Mouse (Mus musculus): ENCODE results near the gene Ciao1.
"Not testable (repeated sequence)": the region's sequence is repeated elsewhere in the genome, so short reads cannot be mapped to it uniquely, and the experiment has no call there.

Gene Ciao1

DNA sequence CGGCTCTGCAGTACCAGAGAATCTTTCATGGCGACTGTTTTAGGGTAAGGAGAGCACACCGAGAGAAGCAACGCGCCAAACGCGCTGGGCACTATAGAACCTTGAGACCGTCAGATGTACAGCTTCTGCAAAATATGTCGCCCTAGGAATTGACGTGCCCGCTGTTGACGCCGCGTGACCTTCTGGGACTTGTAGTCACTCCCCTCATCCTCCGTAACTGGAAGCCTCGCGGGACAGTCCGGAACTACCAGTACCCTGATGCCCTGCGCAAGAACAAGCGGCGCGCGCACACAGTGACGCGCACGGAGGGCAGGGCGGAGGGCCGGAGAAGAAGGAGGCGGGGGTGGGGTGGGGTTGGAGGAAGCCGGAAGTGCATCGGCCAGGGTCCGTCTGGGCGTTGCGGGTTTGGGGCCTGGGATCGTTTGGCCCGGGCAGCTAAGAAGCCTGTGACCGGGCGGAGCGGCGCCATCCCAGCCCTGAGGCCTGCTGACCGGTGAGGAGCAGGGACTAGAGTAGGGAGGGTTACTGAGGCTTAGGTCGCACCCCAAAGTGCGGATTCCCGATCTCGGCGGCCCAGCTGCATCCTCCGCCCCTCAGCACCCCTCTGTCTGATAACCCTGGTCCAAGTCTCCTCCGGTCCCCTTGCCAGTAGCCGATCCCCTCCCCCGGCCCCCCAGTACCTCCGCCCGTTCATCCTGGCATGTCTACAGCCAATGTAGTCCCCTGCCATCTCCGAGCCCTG, at the start of gene Ciao1, which contains the start of gene Tmem127:
Gene Ciao1 (minus strand): TSS at position 225 of the 742 bp plus-strand sequence.
Gene Tmem127 (plus strand): TSS at position 317 of the 742 bp plus-strand sequence.
- in situ Hi-C loops (cut with MboI, MseI), result loop anchor here (5.0 kb wide), 1 partner anchor 580 kb away; no protein-coding TSS in a partner anchor

DNA sequence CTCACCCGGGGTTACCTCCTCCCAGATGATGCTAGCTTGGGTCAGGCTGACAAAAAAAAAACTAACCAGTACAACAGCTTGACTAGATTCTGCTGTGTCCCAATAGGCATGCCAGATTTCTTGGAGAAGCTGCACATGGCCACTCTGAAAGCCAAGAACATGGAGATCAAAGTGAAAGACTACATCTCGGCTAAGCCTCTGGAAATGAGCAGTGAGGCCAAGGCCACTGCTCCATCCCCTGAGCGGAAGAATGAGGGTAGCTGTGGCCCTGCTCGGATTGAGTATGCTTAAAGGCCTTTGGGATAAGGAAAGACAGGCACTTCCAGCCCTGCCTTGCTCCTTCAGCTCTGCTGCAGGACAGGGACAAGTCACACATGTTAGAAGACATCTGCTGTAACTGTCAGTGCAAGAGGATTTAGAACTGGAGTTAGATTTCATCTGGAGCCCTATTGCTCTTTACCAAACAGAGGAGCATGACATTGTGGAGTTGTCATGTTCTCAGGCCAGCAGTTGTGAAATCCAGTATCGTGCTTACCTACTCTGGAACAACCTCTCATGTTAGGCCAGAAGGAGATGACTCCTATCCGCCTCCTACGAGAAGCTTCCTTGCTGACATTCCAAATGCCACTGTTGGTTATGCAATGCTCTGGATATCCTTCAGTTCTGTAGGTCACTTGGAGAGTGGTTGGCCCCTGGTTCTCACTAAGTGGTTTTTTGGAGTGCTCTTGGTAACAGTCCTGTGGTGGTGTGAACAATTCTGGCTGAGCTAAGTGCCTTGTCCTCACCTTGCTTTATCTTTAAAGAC, 49.6 kb upstream of the Ciao1 start:
- in situ Hi-C loops (cut with MboI, MseI), result loop anchor here (5.0 kb wide), 1 partner anchor 140 kb away; no protein-coding TSS in a partner anchor

DNA sequence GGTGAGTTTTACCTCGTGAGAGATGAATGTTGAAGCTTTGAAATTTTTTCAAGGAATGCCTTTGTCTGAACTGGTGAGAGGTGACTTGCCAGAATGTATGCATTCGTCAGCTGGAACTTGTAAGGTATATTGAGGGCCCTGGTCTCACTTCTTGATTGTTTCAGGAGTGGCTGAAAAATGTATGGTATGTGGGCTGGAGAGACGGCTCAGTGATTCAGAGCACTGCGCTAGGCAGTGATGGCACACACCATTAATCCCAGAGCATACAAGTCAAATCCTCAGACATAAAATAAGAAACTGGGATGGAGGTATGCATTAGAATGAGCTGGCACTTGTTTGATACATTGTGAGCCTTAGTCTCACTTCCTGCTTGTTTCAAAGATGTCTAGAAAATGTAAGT, 44.6 kb upstream of the Ciao1 start:
- in situ Hi-C loops (cut with MboI, MseI), result loop anchor here (5.0 kb wide), 1 partner anchor 75 kb away; no protein-coding TSS in a partner anchor

DNA sequence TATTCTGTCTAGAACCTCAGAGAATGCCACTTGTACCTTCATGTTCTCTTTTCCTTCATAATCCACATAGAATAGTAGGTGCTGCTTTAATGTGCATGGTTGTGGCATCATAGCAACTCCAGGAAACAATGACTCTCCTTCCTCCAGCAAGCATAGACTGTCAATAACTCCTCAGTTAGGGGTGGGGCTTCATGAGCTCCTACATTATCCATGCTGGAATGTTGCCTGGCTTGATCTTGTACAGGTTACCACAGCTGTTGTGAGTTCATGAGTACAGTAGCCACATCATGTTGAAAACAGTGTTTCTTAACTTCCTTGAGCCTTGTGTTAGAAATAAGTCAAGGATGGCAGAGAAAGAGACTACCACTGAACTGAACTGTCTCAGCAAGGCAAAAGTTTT, 30.5 kb upstream of the Ciao1 start:
- in situ Hi-C loops (cut with MboI, MseI), result loop anchor here (5.0 kb wide), 1 partner anchor 36 kb away; no protein-coding TSS in a partner anchor

DNA sequence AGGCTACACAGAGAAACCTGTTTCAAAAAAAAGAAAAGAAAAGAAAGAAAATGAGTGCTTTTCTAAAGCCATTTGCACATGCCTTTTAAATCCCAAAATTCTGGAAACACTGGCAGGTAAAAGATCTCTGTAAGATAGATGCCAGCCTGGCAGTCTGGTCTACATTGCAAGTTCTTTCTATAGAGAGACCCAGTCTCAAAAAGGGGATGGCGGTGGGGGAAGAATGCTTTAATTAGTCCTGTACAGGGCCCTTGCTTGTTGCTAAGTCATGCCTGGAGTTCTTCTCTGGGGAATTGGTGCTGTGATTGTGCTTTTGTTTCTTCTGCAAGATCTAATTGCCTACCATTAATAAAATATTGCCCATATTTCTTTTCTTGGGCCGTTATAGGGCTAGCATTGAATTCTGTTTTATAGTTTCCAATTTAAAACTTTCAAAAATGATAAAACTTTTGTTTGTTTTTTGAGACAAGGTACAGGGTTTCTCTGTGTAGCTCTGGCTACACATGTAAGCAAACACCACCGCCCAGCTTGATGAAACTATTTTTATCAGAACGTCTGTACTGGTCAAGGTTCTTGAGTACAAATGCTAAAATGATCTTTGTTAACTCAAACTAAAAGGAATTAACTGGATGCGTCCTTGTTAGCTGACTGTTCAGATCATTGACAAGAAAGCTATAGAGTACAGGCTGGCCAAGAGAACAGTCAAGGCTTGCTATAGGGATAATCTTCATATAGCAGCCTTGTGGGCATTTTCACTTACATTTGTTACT, 28.1 kb upstream of the Ciao1 start:
- in situ Hi-C loops (cut with MboI, MseI), result loop anchor here (5.0 kb wide), 1 partner anchor 33 kb away; no protein-coding TSS in a partner anchor

DNA sequence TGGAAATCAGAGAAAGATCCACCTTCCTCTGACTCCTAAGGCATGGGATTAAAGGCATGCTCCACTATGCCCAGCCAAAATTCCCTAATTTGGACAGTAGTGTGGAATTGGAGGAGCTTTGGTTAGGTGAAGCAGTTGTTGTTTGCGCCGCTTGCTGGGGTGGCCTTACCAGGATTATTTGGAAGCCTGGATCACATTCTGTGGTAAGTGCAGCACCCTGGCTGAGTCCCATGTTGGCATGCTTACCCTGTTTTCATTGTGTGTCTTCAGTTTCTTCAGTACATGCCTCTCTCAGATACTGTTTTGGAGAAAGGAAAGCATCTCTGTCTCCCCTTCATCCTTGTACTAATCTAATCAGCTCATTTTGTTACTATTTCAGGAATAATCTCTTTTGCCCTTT, 27.0 kb upstream of the Ciao1 start:
- in situ Hi-C loops (cut with MboI, MseI), result no loop called here

DNA sequence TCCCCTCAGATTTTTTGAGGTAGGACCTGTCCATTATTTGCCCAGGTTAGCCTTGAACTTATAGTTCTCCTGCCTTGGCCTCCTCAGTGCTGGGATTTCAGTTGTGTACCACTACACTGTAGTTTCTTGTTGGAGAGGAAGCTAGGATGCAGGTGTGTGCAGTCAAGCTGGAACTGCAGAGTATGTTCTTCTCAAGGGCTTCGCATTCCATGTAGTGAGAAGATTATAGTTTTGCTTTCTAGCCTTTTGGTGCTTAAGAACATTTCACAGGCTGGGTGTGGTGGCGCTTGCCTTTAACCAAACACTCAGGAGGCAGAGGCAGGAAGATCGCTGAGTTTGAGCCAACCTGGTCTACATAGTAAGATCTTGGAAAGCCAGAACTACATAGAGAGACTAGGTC, 25.2 kb upstream of the Ciao1 start:
- in situ Hi-C loops (cut with MboI, MseI), result no loop called here

DNA sequence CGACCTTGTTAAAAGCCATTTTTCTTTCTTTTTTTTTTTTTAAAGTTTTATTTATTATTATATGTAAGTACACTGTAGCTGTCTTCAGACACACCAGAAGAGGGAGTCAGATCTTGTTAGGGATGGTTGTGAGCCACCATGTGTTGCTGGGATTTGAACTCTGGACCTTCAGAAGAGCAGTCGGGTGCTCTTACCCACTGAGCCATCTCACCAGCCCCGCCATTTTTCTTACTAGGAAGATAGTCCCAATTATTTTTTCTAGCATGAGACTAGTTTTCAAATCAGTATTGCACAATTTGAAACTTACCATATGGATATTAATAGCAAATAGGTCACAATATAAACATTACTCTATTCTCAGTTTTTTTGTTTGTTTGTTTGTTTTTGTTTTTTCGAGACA, 24.4 kb upstream of the Ciao1 start:
- in situ Hi-C loops (cut with MboI, MseI), result not testable (repeated sequence)

DNA sequence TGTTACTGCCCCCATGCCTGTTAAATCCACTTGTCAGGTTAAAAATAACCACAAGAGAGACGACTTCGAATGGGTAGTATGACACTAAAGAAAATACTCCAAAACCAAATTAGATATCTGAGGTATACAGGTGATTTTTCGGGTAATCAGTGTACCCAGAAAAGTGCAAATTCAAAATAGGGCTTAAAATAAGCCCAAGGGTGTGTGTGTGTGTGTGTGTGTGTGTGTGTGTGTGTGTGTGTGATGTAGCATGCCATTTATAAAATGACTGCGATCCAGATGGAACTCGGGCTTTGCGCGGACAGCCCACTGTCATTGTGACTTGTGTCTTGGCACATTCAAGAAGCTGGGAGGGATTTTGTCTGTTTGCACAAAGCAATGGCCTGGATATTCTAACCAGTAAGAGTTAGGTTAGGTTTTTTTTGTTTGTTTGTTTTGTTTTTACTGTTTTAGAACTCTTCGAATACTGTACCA, 23.5 kb upstream of the Ciao1 start:
- in situ Hi-C loops (cut with MboI, MseI), result no loop called here

DNA sequence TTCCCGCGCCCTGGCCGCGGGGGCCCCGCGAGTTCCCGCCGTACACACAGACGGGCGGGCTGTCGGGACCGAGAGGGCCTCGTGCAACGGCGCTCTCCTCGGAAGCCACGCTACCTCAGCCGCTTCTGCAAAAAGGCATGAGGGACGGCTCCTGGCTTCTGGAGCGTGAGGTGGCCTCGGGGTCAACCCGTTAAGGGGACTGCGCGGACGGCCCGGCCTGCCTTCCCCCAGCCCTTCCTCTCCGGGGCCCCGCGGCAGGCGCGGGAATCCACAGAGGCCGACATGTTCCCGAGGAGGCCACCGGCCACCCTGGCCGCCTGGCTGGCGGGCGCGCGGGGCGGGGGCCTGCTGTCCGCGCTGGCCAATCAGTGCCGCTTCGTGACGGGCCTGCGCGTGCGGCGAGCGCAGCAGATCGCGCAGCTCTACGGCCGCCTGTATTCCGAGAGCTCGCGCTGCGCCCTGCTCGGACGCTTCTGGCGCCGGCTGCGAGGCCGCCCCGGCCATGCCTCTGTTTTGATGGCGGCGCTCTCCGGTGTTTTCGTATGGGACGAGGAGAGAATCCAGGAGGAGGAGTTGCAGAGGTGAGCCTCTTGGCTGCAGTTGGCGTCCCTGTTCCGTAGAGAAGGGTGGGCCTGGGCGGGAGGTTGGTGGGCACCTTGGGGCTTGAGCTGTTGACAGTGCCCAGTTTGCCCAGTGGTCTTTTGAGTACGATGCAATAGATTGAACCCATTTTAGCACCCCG, 22.9 kb upstream of the Ciao1 start:
- in situ Hi-C loops (cut with MboI, MseI), result no loop called here

DNA sequence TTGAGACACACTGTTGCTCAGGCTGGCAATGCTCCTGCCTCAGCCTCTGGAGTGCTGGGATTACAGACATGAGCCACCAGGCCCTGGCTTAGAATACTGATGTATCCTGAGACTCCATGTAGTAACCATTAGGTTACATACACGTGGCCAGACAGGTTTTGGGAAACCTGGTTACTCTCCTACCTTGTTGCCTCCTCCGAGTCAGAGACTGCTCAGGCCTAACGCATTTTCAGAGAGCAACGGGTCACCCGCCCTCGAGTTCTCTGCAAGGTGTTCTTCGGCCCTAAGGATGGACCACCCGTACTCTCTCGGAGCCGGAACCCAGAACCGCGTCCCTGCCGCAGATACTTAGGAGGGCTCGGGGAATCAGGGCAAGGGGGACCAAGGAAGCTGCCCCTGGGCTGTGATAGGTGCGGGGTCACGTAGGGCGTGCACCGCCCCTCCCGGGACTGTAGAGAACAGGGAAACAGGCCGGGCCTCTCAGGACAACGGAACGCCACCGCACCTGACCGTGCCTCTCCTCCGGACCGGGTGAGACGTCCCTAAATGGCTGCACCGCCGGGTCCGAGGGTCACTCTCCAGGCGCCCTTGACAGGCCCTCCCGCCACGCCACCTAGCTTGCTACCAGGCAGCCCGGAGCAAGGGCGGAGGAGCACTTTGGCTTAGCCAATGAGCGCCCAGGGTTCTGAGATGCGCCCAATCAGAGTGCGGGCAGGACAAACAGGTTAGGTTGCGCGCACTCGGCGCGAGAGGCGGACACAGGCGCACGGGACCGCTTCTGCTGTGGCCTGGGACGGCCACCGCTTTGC, 22.1 kb upstream of the Ciao1 start, which contains the start of gene Stard7:
Gene Stard7 (plus strand): TSS at position 728 of the 809 bp plus-strand sequence.
- in situ Hi-C loops (cut with MboI, MseI), result no loop called here

DNA sequence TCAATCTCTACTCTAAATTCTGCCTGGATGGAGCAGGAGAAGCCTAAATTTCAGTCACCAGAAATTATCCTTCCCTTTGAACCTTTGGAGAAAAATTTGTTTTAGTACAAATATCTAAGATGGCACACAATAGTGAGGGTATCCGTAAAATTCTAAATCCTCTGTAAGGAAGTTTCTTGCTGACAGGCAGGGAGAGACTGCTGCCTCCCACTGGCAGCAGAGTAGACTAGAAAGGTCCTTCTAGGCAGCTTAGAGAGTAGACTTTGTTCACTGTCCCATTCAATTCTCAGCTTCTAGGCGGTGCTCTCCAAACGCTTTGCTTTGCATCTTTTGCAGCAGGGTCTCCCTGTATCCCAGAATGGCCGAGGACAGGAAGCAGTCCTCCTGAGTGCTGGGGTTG, 20.2 kb upstream of the Ciao1 start:
- in situ Hi-C loops (cut with MboI, MseI), result no loop called here

DNA sequence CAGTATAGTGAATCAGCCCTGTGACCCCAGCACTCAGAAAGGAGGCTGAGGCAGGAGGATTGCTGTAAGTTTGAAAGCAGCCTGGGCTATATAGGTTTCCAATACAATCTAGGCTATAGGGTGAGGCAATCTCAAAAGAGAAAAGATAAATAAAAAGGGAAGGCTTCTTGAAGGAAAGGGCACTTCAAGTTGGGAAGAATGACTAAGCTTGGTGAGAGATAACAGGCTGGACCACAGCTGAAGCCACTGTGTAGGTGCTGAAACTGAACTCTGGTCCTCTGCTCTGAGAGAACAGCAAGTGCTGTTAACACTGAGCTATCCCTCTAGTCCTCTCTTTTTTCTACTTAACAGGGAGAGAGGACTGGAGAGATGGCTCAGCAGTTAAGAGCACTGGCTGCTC, 14.9 kb upstream of the Ciao1 start:
- in situ Hi-C loops (cut with MboI, MseI), result no loop called here

DNA sequence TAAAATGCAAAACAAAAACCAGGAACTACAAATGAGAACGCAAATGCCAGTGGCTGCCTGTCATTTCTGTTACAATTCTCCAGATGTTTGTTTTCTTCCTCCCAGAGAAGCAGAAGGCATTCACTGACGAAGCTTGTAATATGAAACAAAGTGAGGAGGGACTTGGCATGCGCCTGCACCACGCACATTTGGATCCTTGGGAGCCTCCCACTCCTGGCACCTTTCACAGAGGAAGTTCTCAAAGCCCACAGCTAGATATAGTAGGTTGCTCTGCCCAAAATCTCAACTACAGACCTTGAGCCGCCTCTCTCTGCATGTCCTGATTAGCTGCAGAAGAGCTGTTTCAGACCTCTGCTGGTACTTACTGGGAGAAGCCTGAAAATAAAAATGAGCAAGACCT, 11.7 kb upstream of the Ciao1 start:
- in situ Hi-C loops (cut with MboI, MseI), result no loop called here

DNA sequence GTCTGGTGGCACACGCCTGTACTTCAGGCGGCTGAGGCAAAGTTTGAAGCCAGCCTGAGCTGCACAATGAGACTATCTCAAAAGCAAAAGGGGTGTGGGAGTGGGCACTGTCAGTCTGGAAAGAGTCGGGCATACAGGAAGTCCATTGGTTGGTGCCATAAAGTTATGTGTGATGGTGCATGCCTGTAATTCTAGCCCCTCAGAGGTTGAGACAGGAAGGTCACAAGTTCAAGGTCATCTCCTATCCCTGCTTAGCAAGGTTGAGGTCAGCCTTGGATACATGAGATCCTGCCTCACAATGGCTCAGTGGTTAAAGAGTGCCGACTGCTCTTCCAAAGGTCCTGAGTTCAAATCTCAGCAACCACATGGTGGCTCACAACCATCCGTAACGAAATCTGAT, 7.7 kb upstream of the Ciao1 start:
- in situ Hi-C loops (cut with MboI, MseI), result no loop called here

DNA sequence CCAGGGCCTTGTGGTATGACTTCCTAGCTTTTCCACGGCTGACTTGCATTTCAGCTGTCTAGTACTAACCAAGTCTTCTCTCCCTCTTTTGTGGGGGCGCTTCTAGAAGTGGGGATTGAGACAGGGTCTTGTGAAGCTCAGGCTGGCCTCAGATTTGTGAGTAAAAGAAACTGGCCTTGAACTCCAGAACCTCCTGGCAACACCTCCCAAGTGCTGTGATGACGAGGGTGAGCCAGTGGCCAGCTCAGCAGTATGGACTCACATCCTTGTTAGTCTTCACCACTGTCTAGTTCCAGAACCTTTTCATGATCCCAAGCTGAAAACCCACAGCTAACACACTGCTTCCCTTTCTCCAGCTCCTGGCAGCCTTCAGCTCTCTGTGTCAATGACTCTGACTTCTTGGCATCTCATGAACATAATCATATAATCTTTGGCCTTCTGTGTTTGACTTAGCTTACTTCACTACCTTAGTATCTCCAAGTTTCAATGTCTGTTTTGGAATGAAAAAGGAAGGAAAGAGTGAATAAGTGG, 7.1 kb upstream of the Ciao1 start:
- in situ Hi-C loops (cut with MboI, MseI), result no loop called here

DNA sequence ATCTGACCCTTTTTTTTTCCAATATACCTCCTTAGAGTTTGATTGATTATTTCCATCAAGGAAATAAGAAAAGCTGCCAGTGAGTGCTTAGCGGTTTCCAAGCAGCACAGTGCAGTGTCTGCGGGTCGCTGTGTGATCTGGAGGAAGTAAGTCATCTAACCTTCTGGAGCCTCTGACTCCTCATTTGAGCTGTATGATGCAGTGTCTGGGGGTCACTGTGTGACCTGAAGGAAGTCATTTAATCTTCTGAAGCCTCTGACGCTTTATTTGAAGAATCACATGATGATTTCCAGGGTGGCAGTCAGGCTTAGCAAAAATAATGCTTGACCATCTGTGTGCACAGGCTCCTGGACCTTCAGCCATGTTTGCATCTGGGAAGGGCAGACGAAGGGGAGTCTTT, 5.2 kb upstream of the Ciao1 start:
- in situ Hi-C loops (cut with MboI, MseI), result no loop called here

DNA sequence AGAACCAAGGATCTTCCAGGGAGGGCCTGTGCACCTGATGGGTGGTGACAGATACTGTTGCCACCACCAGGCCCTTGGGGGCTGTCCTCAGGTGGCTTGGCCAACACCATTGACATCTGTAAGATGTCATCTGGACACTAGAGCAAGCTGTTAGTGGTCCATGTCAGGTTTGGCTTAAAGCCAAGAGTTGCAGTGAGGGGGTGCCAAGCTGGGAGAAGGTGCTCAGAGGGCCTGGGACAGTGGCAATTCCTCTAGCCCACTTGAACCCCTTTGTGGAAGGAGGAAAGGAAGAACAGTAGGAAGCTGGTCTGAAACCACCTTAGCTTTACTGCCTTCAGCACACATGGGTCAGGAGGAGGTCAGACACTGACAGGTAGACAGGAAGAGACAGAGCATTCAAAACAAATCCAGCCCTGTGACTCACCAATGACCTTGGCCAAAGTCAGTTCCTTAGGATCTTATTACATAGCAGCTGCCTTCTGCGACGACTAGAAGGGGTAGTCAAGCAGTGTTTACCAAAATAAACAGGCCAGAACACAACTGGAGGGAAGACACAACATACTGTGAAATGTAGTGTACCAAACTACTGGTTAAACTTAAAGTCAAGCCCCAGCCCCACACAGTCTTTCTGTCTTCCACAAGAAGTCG, 4.4 kb upstream of the Ciao1 start:
- in situ Hi-C loops (cut with MboI, MseI), result no loop called here

DNA sequence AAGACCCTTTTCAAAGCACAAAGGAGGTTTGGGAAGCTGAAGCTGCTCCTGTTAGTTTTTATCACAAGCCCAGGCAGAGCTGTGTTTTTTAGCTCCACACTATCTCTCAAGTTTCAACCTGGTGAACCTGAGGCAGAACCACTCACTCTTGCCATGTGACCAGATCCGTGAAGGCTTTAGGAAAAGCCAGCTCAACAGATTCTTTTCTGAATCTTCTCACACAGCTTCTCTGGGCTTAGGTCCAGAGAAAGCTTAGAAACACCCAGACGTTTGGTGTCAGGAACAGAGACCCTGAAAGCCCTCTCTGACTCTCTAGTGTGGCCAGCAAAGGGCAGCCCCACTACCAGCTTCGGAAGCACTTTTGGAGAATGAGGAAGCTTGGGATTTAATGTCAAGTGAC, 3.8 kb upstream of the Ciao1 start:
- in situ Hi-C loops (cut with MboI, MseI), result no loop called here

All from regulatory T cell (primary cell).